Mouse (Mus musculus) cortical plate, adult 2 months (tissue): ENCODE results near the gene Kncn.

ENCODE experiments used
- CTCF ChIP-seq: fragments of 200-500 bp; IDR thresholded peaks from 2 replicates; pipeline ENCODE4 v1.5.1; 2011; ENCODE audit warnings: mild to moderate bottlenecking, control low read depth, low read length; ENCODE audit not compliant: insufficient read depth; ENCODE audit errors: extremely low read depth
- POLR2A ChIP-seq: fragments of 200-500 bp; IDR thresholded peaks from 2 replicates; pipeline ENCODE4 v1.6.1; 2011; ENCODE audit warnings: mild to moderate bottlenecking, low read length, control low read depth; ENCODE audit not compliant: insufficient read depth; ENCODE audit errors: extremely low read depth

GRCm38 (mm10) chr4:115838196-115838595 lies 46.0 kb upstream of the Kncn start:
- TF ChIP-seq CTCF = no peak
- no peak for TF ChIP-seq POLR2A
